Mouse (Mus musculus): ENCODE measurements around the gene Mmp11.

The Mmp11 gene

GRCm38 (mm10) chr10:75935680-75936541 is at the start of gene Mmp11:
Gene Mmp11, minus strand, starts transcription at chr10:75936496.
- peak in 1 of 2 experiments; percentile 56 for DNase-seq (ENCODE audit: low spot score in 2 of 2)

GRCm38 (mm10) chr10:75979432-75979831 is 43.1 kb upstream of the Mmp11 start:
- DNase-seq (ENCODE audit: low spot score in 2 of 2) = no peak

GRCm38 (mm10) chr10:75978835-75979157 is 42.5 kb upstream of the Mmp11 start:
- no peak for DNase-seq (ENCODE audit: low spot score in 2 of 2)

GRCm38 (mm10) chr10:75978119-75978834 is 42.0 kb upstream of the Mmp11 start:
- no peak for DNase-seq (ENCODE audit: low spot score in 2 of 2)

DNA sequence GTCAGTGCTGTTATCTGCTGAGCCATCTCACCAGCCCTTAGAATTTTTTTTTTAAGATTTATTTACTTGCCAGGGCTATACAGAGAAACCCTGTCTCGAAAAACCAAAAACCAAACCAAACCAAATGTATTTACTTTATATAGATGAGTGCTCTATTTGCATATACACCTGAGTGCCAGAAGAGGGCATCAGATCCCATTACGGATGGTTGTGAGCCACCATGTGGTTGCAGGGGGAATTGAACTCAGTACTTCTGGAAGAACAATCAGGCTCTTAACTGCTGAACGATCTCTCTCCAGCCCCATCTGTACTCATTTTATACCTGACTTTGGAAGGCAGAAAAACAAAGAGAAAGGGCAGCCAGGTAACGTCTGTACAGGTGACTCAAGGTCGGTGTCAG is 38.9 kb upstream of the Mmp11 start:
- DNase-seq (ENCODE audit: low spot score in 2 of 2) = no peak

- DNase-seq (ENCODE audit: low spot score in 2 of 2) = no peak
Observed at GRCm38 (mm10) chr10:75973846-75974245, 37.5 kb upstream of the Mmp11 start.

GRCm38 (mm10) chr10:75954381-75954811 is 18.1 kb upstream of the Mmp11 start, which contains the start of gene Gm5134:
Gene Gm5134, plus strand, starts transcription at chr10:75954514.
- DNase-seq (ENCODE audit: low spot score in 2 of 2) = no peak

DNA sequence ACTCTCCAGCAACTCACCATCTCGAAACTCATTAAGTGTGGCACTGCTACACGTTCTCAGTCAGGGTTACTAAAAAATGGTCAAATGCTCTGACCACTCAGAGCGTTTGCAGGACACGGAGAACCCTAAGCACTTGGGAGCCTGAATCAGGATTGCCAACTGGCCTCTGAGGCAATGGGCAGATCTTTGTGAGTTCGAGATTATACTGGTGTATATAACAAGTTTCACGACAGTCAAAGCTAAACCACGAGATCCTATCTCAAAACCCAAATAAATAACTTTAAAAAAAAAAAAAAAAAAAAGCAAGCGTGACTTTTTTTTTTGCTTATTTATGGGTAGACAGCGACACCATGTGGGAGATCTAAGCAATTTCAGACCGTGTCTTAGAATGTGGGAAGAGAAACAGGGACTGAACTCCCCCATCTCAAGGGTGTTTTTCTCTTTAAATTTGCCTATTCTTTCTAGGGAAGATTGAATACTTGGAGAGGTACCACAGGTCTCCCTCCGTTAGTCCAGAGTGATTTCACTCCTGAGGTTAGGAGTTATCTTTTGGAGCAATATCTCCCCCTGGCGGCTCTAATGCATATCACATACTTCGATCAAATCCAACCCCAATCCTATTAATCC is 15.2 kb upstream of the Mmp11 start:
- DNase-seq (ENCODE audit: low spot score in 2 of 2) = no peak

- no peak for DNase-seq (ENCODE audit: low spot score in 2 of 2)
Observed at GRCm38 (mm10) chr10:75950791-75951210, 14.5 kb upstream of the Mmp11 start.

- DNase-seq (ENCODE audit: low spot score in 2 of 2) = no peak
Observed at GRCm38 (mm10) chr10:75949053-75950045, 13.1 kb upstream of the Mmp11 start.

DNA sequence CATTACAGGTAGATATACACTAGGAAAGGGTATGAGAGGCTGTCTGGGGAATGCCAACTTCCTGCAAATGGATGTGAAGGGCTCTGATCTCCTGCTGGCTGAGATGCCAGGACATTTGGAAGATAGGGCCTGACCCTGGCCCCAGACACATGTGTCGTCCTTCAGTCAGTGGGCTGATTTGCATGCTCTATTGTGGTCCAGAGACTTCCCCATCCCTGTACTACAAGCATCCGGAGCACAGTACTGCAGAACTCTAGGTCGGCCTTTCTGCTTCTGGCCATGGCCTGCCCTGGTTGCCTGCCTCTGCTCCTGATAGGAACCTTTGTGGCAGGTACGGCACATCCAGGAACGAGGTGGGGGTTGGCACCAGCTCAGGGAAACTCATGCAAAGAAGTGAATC is 11.8 kb upstream of the Mmp11 start:
- DNase-seq (ENCODE audit: low spot score in 2 of 2) = no peak

DNA sequence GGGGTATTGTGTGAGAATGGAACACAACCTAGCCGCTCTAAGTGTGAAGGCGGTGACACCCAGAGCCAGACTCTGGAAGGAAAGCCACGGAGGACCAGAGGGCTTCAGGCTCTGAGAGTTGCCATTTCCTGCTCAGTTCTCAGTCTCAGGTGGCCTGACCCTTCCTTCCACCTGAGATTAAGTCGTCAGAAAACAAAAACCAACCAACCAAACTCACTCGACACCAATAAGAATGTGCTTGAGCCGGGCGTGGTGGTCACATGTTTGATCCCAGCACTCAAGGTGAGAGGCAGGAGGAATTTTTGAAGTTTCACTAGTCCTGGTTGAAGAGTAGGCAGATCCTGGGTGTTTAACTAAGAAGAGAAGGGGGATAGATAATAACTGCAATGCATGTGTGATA is 9.6 kb upstream of the Mmp11 start:
- no peak for DNase-seq (ENCODE audit: low spot score in 2 of 2)

DNA sequence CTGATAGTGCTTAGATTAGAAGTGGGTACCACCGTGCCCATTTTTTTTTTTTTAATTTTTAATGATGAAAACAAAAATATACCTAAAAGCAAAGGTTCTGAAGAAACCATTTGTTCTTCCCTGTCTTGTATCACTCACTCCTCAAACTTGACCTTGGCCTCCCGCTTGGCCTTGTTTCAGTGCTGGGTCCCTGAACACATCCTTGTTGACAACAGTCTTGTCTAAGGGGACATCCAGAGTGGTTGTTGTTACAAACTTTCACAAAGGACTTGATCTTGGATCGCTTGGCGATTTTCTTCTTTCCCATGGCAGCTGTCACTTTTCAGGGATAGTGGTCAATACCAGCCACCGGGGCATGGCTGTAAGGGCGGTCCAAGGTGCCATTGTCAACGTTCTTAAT is 8.9 kb upstream of the Mmp11 start:
- no peak for DNase-seq (ENCODE audit: low spot score in 2 of 2)

DNA sequence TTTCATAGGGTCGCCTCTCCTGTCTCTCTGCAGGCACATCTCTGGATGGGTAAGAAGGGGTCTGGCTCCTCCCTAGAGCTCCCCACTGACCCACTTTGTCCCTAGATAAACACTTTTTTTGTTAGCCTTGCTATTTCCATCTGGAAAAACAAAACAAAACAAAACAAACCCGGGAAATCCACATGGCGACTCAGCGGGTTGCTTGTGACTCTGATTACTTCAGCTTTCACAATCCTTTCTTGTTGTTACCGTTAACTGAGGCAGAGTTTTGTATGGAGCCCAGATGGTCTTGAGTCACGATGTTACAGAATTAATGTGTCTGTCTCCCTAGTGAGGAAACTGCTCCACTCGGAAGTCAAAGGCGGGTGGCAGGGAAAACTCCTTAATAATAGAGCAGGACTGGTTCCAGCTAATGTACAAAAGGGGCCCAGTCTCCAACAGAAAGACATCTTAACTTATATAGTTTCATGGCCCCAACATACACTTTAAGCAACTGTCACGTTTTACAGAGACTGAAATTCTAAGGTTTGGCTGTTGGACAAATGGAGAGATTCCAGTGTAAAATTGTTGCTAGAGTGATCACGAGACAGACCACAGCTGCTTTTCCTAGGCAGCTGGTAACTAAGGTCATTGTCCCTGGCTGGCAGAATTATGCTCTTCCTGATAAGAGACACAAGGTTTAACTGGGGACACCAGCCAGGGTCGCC is 7.9 kb upstream of the Mmp11 start:
- no peak for DNase-seq (ENCODE audit: low spot score in 2 of 2)

DNA sequence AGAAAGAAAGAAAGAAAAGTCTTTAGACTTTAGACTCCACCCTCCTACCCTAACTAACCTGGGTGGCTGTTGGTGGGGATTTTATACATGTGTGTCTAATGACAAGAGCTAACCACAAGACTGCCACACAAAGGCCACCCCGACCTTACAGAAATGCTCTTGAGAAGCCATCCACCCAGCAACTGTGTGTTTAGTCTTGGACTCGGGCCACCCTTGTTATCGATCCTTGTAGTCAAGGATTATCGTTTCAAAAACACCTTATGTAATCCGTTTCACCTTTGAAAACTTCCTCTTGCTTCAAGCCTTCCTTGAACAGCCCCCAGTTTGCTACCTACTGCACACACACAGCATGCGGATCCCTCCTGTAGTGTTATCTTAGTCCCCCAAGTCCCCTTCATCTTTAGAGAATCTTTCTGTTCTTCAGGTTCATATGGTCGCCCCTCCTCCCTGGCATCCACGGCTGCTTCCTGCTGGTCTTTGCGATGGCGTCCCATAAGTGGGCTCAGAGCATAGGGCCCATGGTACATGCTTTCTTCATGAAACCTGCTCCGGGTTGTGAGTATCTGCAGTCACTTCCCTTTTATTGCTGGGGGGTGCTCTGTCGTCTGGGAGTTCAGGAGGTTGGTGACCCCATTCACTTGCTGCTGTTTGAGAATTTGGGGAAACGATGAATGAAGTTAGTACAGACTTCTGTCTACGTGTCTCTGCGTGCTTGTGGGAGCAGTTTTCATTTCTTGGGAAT is 6.6 kb upstream of the Mmp11 start, which contains the start of gene Vpreb3:
TSS of gene Vpreb3 (plus strand) at position 322 of the 742 bp plus-strand sequence.
- no peak for DNase-seq (ENCODE audit: low spot score in 2 of 2)

- no peak for DNase-seq (ENCODE audit: low spot score in 2 of 2)
Observed at GRCm38 (mm10) chr10:75941042-75941824, 4.9 kb upstream of the Mmp11 start.

GRCm38 (mm10) chr10:75940520-75940919 is 4.2 kb upstream of the Mmp11 start, which contains the start of gene Gm867:
Gene Gm867, minus strand, starts transcription at chr10:75940672.
- DNase-seq (ENCODE audit: low spot score in 2 of 2) = no peak

DNA sequence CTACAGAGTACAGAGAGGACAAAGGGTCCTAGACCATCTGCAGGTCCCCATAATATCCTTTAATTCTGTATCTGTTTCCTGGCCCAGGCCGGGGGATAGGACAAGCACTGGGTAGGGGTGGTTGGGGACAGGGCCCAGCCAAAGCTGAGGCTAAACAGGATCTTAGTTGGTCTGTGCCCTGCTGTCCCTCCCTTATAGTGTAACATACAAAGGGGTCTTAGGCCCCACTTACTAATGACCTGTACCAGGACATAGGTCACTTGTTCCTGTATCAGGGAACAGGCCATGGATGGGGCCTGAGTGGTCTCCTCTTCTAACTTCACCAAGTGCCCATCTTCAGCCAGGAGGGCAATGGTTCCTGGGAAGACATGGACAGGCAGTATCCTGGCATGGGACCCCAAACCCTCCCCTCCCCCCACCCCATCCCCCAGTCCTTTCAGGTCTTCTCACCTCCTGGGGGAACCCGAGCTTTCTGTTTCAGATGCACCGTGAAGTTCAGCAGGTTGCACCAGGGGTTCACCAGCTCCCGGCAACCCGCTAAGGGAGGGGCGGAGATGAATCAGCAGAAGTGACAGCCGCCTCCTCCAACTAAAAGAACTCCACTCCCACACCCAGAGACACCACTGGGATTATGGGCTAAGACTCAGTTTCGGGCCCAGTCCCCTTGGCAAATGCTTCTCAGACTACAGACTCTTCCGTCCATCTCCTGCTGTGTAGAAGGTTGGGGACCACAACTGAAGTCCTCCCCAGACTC is 3.4 kb upstream of the Mmp11 start:
- no peak for DNase-seq (ENCODE audit: low spot score in 2 of 2)

Measured in urinary bladder, postnatal 4 days (tissue).